ENCODE assay signal across 9 mouse cellular contexts in genomic region chr3:127005898-127006673, GRCm38 (mm10).
A peak's percentile ranks its signal among the peaks of the same experiment; 100 is the strongest.
DNase-seq lines count a peak whose midpoint lies in the region; ATAC-seq and TF ChIP-seq lines count a peak whose summit lies in the region.
"Had no signal": no experiment of that assay in that cellular context is flagged by ENCODE, and none has a peak within 500 bp of the region (broad histone marks: within the 10 kb centered on the region; RNA-seq: fewer than 3 reads in every experiment).

No protein-coding gene starts in this region.

- H3K27me3 ChIP-seq in heart, postnatal 0 days (ENCODE audit: control insufficient read depth, insufficient read depth, low read length) = no peaks in the 10 kb centered on the region
- no peaks in the 10 kb centered on the region for H3K27me3 ChIP-seq in heart, embryonic 10.5 days (ENCODE audit: insufficient read depth, poor library complexity, severe bottlenecking)
- H3K27me3 ChIP-seq in hindbrain, embryonic 15.5 days = no peaks in the 10 kb centered on the region
- no peaks in the 10 kb centered on the region for H3K27me3 ChIP-seq in midbrain, embryonic 13.5 days

- 88% methylated on average over 9 of the region's 9 CpGs for WGBS in heart, postnatal 0 days
- 94% methylated on average over 9 of the region's 9 CpGs for WGBS in heart, embryonic 10.5 days
- 91% methylated on average over 9 of the region's 9 CpGs for WGBS in hindbrain, embryonic 15.5 days
- 90% methylated on average over 9 of the region's 9 CpGs for WGBS in midbrain, embryonic 13.5 days

- 0 out of 2 replicates have a peak overlapping the region, but pooled peaks have one; percentile 15 for H3K27ac ChIP-seq in heart, postnatal 0 days (ENCODE audit: low read depth)
- no peak overlapping the region for H3K27ac ChIP-seq in heart, embryonic 10.5 days
- H3K27ac ChIP-seq in hindbrain, embryonic 15.5 days (replicated peaks) = no peak overlapping the region
- no peak overlapping the region for H3K27ac ChIP-seq in midbrain, embryonic 13.5 days

- DNase-seq in heart, postnatal 0 days (ENCODE audit: low spot score) = no peak
- no peak for DNase-seq in heart, embryonic 10.5 days (ENCODE audit: low spot score)
- no peak for DNase-seq in left cerebral cortex, adult 8-10 months (ENCODE audit: low spot score in 2 of 2)
- DNase-seq in layer of hippocampus, adult 9-11 months = no peak
- DNase-seq in cerebellum, adult 18-20 months = no peak
- DNase-seq: lung, adult 18-20 months had no signal

- TF ChIP-seq CTCF in heart, postnatal 0 days (IDR thresholded peaks at IDR 0.05; ENCODE audit: low read depth) = no peak

- no peak overlapping the region for H3K4me3 ChIP-seq in heart, postnatal 0 days (ENCODE audit: low read depth, low read length)
- no peak overlapping the region for H3K4me3 ChIP-seq in heart, embryonic 10.5 days
- H3K4me3 ChIP-seq in hindbrain, embryonic 15.5 days = no peak overlapping the region
- H3K4me3 ChIP-seq in midbrain, embryonic 13.5 days (replicated peaks) = no peak overlapping the region

- H3K36me3 ChIP-seq in heart, postnatal 0 days (replicated peaks; ENCODE audit: control insufficient read depth, insufficient read depth, low read length) = peaks cover 36% of the 10 kb centered on the region
- H3K36me3 ChIP-seq in heart, embryonic 10.5 days = peaks cover 12% of the 10 kb centered on the region; the same call in 1 of the 2 replicates
- H3K36me3 ChIP-seq in hindbrain, embryonic 15.5 days = peaks cover 52% of the 10 kb centered on the region
- H3K36me3 ChIP-seq in midbrain, embryonic 13.5 days = peaks cover 76% of the 10 kb centered on the region

- no peaks in the 10 kb centered on the region for H3K9me3 ChIP-seq in heart, postnatal 0 days (replicated peaks; ENCODE audit: control insufficient read depth, low read length)
- no peaks in the 10 kb centered on the region for H3K9me3 ChIP-seq in heart, embryonic 10.5 days
- H3K9me3 ChIP-seq in hindbrain, embryonic 15.5 days = no peaks in the 10 kb centered on the region
- no peaks in the 10 kb centered on the region for H3K9me3 ChIP-seq in midbrain, embryonic 13.5 days

- H3K9ac ChIP-seq in heart, postnatal 0 days (replicated peaks; ENCODE audit: low read depth, low read length) = no peak overlapping the region
- H3K9ac ChIP-seq in hindbrain, embryonic 15.5 days = no peak overlapping the region
- no peak overlapping the region for H3K9ac ChIP-seq in midbrain, embryonic 13.5 days (replicated peaks)

- no peak for TF ChIP-seq EP300 in heart, postnatal 0 days (IDR thresholded peaks at IDR 0.05; ENCODE audit: low read depth)

- no peak for ATAC-seq in heart, postnatal 0 days (ENCODE audit: insufficient read depth, low read depth)
- peak; percentile 36; the same call in 1 of the 2 replicates for ATAC-seq in common myeloid progenitor, adult 5-6 weeks (replicated peaks; ENCODE audit: low read depth, poor library complexity, severe bottlenecking)
- 0 out of 2 replicates have a peak, but pooled peaks have one; percentile 16 for ATAC-seq in hindbrain, embryonic 15.5 days (ENCODE audit: low FRiP score, low read depth)
- ATAC-seq in midbrain, embryonic 13.5 days = 0 out of 2 replicates have a peak, but pooled peaks have one; percentile 60

- no peak overlapping the region for H3K4me2 ChIP-seq in heart, postnatal 0 days (ENCODE audit: low read depth, low read length)
- no peak overlapping the region for H3K4me2 ChIP-seq in hindbrain, embryonic 15.5 days
- H3K4me2 ChIP-seq in midbrain, embryonic 13.5 days (replicated peaks) = no peak overlapping the region

- H3K4me1 ChIP-seq in heart, postnatal 0 days (ENCODE audit: control insufficient read depth, insufficient read depth) = no peaks in the 10 kb centered on the region
- H3K4me1 ChIP-seq in heart, embryonic 10.5 days = no peaks in the 10 kb centered on the region
- H3K4me1 ChIP-seq in hindbrain, embryonic 15.5 days (replicated peaks) = no peaks in the 10 kb centered on the region
- H3K4me1 ChIP-seq in midbrain, embryonic 13.5 days (replicated peaks) = no peaks in the 10 kb centered on the region
